In the genomic region with DNA sequence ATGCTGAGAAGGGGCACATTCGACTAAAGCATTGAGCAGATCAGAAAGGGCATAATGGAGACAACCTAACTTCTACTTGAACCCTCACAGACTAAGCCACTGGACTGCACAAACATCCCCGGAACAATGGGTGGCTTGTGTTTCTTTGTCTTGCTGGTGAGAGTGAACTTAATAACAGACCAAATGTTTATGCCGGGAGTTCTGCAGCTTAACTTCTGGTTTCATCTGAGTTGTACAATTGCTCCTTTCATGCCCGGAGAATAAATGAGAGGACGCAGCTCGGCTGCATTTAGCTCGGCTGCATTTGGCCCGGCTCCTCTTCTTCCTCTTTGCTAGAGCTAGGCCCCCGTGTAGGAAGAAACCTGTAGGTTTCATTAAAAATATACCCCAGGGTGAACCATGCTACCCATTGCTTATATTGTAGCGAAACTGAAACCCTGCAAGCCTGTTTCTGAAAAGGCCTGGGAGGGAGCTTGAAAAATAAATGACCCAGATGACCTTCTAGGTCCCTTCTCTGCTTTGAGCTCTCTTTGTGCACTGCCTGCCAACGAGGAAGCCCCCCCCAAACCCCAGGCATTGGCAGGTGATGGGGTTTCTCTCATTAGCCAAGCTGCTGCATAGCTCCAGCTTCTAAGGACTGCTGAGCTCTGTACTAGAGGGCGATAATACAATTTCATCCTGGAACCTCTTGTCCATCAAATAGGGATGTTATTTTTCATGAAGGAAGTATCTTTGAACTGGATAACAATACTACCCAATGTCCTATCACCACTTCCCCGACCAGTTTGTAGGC, we compare ENCODE assay signal across 14 mouse cellular contexts. TPM values are rescaled to one million over a fixed set of nuclear protein-coding genes. Genes with fewer than 3 reads are reported as not detected.
DNase-seq lines count a peak whose midpoint lies in the region; ATAC-seq lines count a peak whose summit lies in the region.
"Had no signal": no experiment of that assay in that cellular context is flagged by ENCODE, and none has a peak within 500 bp of the region (broad histone marks: within the 10 kb centered on the region; RNA-seq: fewer than 3 reads in every experiment).

No protein-coding gene starts in this region.

- no peak for DNase-seq in frontal cortex, postnatal 10 days (ENCODE audit: low spot score in 2 of 2)
- peak; percentile 66 for DNase-seq in retina, postnatal 1 day
- no peak for DNase-seq in retina, embryonic 14.5 days (ENCODE audit: low spot score)
- no peak for DNase-seq in urinary bladder, postnatal 36 days (ENCODE audit: low spot score in 2 of 2)
- DNase-seq: adrenal gland, postnatal 14 days; gastrocnemius, postnatal 14 days; kidney, adult 9 months; lung, embryonic 14.5 days; spleen, adult 18-20 months; thymus, postnatal 36 days had no signal

- H3K4me1 ChIP-seq in heart, embryonic 12.5 days (replicated peaks): peaks cover 7% of the 10 kb centered on the region

- no peak overlapping the region for H3K27ac ChIP-seq in heart, embryonic 12.5 days (ENCODE audit: poor library complexity, severe bottlenecking)
- H3K27ac ChIP-seq: hindbrain, embryonic 12.5 days had no signal

- WGBS in heart, embryonic 12.5 days: 68% methylated on average over 13 of the region's 13 CpGs

- H3K9ac ChIP-seq in heart, embryonic 12.5 days: no peak overlapping the region
- H3K9ac ChIP-seq: hindbrain, embryonic 12.5 days; lung, embryonic 14.5 days had no signal

- H3K36me3 ChIP-seq in heart, embryonic 12.5 days: peaks cover 3% of the 10 kb centered on the region; the same call in 1 of the 2 replicates
- H3K36me3 ChIP-seq: hindbrain, embryonic 12.5 days had no signal

- no peak overlapping the region for H3K4me2 ChIP-seq in heart, embryonic 12.5 days
- H3K4me2 ChIP-seq: hindbrain, embryonic 12.5 days; lung, embryonic 14.5 days had no signal

- no peaks in the 10 kb centered on the region for H3K27me3 ChIP-seq in heart, embryonic 12.5 days (replicated peaks)
- H3K27me3 ChIP-seq: hindbrain, embryonic 12.5 days had no signal

- no peaks in the 10 kb centered on the region for H3K9me3 ChIP-seq in heart, embryonic 12.5 days (replicated peaks)
- H3K9me3 ChIP-seq: hindbrain, embryonic 12.5 days had no signal

- no peak overlapping the region for H3K4me3 ChIP-seq in heart, embryonic 12.5 days
- H3K4me3 ChIP-seq: hindbrain, embryonic 12.5 days had no signal

- ATAC-seq in frontal cortex, adult (ENCODE audit: low TSS enrichment): 0 out of 2 replicates have a peak, but pooled peaks have one; percentile 11
- ATAC-seq in granulocyte monocyte progenitor cell, adult 5-6 weeks (replicated peaks; ENCODE audit: poor library complexity, severe bottlenecking): peak; percentile 12; the same call in 1 of the 2 replicates
- ATAC-seq in heart, embryonic 12.5 days (ENCODE audit: insufficient number of reproducible peaks, low FRiP score): no peak

RNA-seq across cellular contexts. Expression of a gene that starts 42.8 kb away (rescaled TPM):
- 10.2 and 11.0 TPM in 2 replicates for total RNA-seq in granulocyte monocyte progenitor cell, adult 5-6 weeks (2014; fragmentation: Nextera tagmentation)
- total RNA-seq in granulocyte monocyte progenitor cell, adult 5-6 weeks (2017): 2.3 and 2.5 TPM in 2 replicates
- 2.7 and 3.7 TPM in 2 replicates for polyA plus RNA-seq in heart, embryonic 12.5 days (2016; fragmentation: Nextera tagmentation; extraction: Ambion mirVana)
